Mouse (Mus musculus): ENCODE data around the gene Cdc37. TPM values are rescaled to one million over a fixed set of nuclear protein-coding genes. Genes with fewer than 3 reads are reported as not detected.

Gene Cdc37
- polyA plus RNA-seq, 1 experiment from 2014 or later: 259 TPM

DNA sequence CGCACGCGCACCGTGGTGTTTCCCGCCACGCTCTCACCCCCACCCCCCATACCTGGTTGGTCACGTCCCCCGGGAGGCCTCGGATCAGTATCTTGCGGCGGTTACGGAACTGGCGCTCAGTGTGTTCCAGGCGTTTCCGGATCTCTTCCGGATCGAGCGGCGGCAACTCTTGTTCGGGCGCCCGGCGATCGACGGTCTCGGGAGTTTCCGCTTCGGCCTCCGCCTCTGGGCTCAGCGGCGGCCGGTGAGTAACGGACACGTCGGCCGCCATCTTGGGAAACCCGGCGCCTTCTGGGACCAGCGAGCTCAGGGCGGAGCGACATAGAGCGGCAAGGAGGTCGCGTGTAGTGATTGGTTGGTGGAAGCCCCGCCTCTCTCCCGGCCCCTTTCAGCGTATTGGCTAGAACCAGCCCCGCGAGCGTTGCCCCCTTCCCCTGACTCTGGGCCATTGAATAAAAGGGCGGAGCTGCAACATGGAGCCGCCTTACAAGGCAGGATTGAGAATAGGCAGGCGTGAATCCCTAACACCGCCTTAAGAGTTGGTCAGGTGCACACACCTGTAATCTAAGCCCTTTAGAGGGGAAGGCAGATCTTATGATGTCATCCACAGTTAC is 58.0 kb downstream of the Cdc37 start, which contains the start of the genes Gm38431 and Raver1:
TSS of gene Gm38431 (minus strand) at position 291 of the 614 bp plus-strand sequence.
TSS of gene Raver1 (minus strand) at position 302 of the 614 bp plus-strand sequence.
- Histone ChIP-seq H3K36me3 (ENCODE audit: control insufficient read depth, insufficient read depth, low read length) (peaks cover 36% of the 10 kb centered on the region), H3K9ac (ENCODE audit: low read depth, low read length) (peak within 1 kb of the TSS; percentile 87), H3K9me3 (ENCODE audit: control insufficient read depth, low read length) (no peaks in the 10 kb centered on the region), H3K4me2 (ENCODE audit: low read depth, low read length) (peak within 1 kb of the TSS; percentile 79), H3K27ac (replicated peaks; ENCODE audit: low read depth, low read length) (peak within 1 kb of the TSS; percentile 88), H3K4me1 (ENCODE audit: control insufficient read depth, insufficient read depth, low read length) (peaks cover 6% of the 10 kb centered on the region), H3K27me3 (replicated peaks; ENCODE audit: control insufficient read depth, insufficient read depth, low read length) (no peaks in the 10 kb centered on the region), H3K4me3 (ENCODE audit: low read depth, low read length) (peak within 1 kb of the TSS; percentile 76)
- peak; percentile 100 for ATAC-seq (ENCODE audit: low read depth)
- DNase-seq (ENCODE audit: low spot score): peak; percentile 99
- WGBS: under 1% methylated on average over 51 of the region's 54 CpGs

DNA sequence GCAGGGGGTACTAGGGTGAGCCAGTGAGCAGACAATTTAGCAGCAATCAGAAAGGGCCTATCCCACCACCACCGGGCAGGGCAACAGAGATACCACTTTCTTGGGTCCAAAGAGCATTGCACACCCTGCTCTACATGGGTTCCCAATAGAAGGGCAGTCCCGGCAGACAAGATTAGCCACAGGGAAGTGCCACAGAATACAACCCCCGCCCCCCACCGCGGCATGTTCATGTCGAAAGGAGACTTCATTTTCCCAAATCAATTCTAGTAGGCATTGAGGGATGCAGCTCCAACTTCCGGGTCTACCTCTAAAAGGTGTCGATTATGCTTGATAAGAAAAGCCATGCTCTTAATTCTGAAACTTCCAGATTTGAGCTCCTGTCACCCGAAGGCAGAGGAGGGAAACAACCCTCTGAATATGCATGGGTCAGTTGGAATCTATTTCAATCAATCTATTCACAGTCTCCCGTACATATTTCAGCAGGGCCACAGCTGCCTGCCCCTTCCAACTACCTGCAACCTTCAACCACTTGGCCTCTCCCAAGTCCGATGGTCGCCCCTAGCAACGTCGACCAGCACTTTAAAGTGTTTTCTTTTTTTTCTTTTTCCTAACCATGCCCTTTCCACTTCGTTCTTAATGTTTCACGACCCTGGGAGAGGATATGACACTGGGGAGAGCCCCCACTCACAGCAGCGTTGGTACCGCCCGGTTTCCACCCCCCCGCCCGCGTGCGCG is 58.6 kb downstream of the Cdc37 start:
- DNase-seq (ENCODE audit: low spot score) (peak; percentile 6), ATAC-seq (ENCODE audit: low read depth) (peak; percentile 3)
- WGBS: 4% methylated on average over 24 of the region's 24 CpGs
- Histone ChIP-seq H3K36me3 (ENCODE audit: control insufficient read depth, insufficient read depth, low read length) (peaks cover 43% of the 10 kb centered on the region), H3K27ac (replicated peaks; ENCODE audit: low read depth, low read length) (peak overlapping the region; percentile 88), H3K4me1 (ENCODE audit: control insufficient read depth, insufficient read depth, low read length) (peaks cover 6% of the 10 kb centered on the region), H3K9ac (ENCODE audit: low read depth, low read length) (peak overlapping the region; percentile 87), H3K27me3 (replicated peaks; ENCODE audit: control insufficient read depth, insufficient read depth, low read length) (no peaks in the 10 kb centered on the region), H3K9me3 (ENCODE audit: control insufficient read depth, low read length) (no peaks in the 10 kb centered on the region), H3K4me3 (ENCODE audit: low read depth, low read length) (peak overlapping the region; percentile 76), H3K4me2 (ENCODE audit: low read depth, low read length) (peak overlapping the region; percentile 79)

DNA sequence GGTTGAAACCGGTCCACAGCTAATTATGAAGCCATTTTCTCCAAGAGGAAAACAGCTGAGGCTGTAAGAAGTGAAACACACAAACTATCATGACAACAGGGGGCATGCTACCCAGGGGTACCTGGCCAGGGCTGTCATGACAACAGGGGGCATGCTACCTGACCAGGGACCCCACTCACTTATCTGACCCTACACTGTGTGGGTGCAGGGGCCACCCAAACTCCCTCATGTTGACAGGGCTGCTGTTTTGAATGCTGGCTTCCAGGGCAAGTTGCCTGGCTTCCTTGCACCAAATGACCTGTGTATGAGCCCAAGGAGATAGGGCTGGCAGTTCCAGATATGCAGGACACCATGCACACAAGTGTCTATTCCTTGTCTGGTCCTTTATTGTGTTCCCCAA is 59.2 kb downstream of the Cdc37 start:
- H3K9ac ChIP-seq (ENCODE audit: low read depth, low read length): peak overlapping the region; percentile 87
- H3K4me3 ChIP-seq (ENCODE audit: low read depth, low read length): peak overlapping the region; percentile 76
- 93% methylated on average over 1 of the region's 1 CpGs for WGBS
- H3K9me3 ChIP-seq (ENCODE audit: control insufficient read depth, low read length): no peaks in the 10 kb centered on the region
- H3K27me3 ChIP-seq (replicated peaks; ENCODE audit: control insufficient read depth, insufficient read depth, low read length): no peaks in the 10 kb centered on the region
- peaks cover 6% of the 10 kb centered on the region for H3K4me1 ChIP-seq (ENCODE audit: control insufficient read depth, insufficient read depth, low read length)
- ATAC-seq (ENCODE audit: low read depth) (no peak), DNase-seq (ENCODE audit: low spot score) (no peak)
- H3K4me2 ChIP-seq (ENCODE audit: low read depth, low read length): peak overlapping the region; percentile 79
- peaks cover 49% of the 10 kb centered on the region for H3K36me3 ChIP-seq (ENCODE audit: control insufficient read depth, insufficient read depth, low read length)
- H3K27ac ChIP-seq (replicated peaks; ENCODE audit: low read depth, low read length): no peak overlapping the region

DNA sequence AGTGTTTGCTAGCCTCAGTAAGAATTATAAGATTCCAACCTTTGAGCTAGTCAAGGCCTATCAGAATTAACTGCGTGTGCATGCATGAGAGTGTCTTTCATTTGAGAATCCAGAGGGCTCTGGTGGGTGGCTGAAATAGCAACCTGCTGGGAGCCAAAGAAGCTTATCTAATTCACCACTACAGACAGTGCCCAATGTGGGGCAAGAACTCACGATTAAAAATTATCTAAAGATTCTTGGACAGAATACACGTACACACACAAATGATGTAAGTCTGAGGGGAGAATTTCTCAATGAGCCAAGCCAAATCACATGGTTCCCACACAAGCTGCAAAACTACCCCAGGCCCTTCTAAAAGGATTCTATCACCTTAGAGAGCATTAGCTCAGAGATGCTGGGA is 66.5 kb downstream of the Cdc37 start:
- WGBS: 95% methylated on average over 3 of the region's 3 CpGs
- no peaks in the 10 kb centered on the region for H3K4me1 ChIP-seq (ENCODE audit: control insufficient read depth, insufficient read depth, low read length)
- H3K4me2 ChIP-seq (ENCODE audit: low read depth, low read length): no peak overlapping the region
- no peaks in the 10 kb centered on the region for H3K27me3 ChIP-seq (replicated peaks; ENCODE audit: control insufficient read depth, insufficient read depth, low read length)
- H3K9me3 ChIP-seq (ENCODE audit: control insufficient read depth, low read length): no peaks in the 10 kb centered on the region
- ATAC-seq (ENCODE audit: low read depth) (no peak), DNase-seq (ENCODE audit: low spot score) (no peak)
- peaks cover 95% of the 10 kb centered on the region for H3K36me3 ChIP-seq (ENCODE audit: control insufficient read depth, insufficient read depth, low read length)
- no peak overlapping the region for H3K9ac ChIP-seq (ENCODE audit: low read depth, low read length)
- no peak overlapping the region for H3K4me3 ChIP-seq (ENCODE audit: low read depth, low read length)
- H3K27ac ChIP-seq (replicated peaks; ENCODE audit: low read depth, low read length): no peak overlapping the region

Other genes starting within 250 kb of the Cdc37 start
- gene Dnmt1, start 190.1 kb downstream of the Cdc37 start, polyA plus RNA-seq (2014; fragmentation: Nextera tagmentation; extraction: Ambion mirVana): 46.8 and 56.5 TPM in 2 replicates
- gene S1pr2, start 173.2 kb downstream of the Cdc37 start, polyA plus RNA-seq (2014; fragmentation: Nextera tagmentation; extraction: Ambion mirVana): 54.5 and 59.6 TPM in 2 replicates
- gene Mrpl4, start 147.2 kb downstream of the Cdc37 start, polyA plus RNA-seq (2014; fragmentation: Nextera tagmentation; extraction: Ambion mirVana): 110 and 119 TPM in 2 replicates
- gene Icam1, start 134.0 kb downstream of the Cdc37 start, polyA plus RNA-seq (2014; fragmentation: Nextera tagmentation; extraction: Ambion mirVana): 18.6 and 20.0 TPM in 2 replicates
- 0.65 and 0.69 TPM in 2 replicates for gene Icam4, start 120.6 kb downstream of the Cdc37 start, polyA plus RNA-seq (2014; fragmentation: Nextera tagmentation; extraction: Ambion mirVana)
- 0.19 TPM in 1 of 2 replicates, not detected in the other for gene Icam5, start 117.9 kb downstream of the Cdc37 start, polyA plus RNA-seq (2014; fragmentation: Nextera tagmentation; extraction: Ambion mirVana)
- gene Zglp1, start 82.9 kb downstream of the Cdc37 start, polyA plus RNA-seq (2014; fragmentation: Nextera tagmentation; extraction: Ambion mirVana): 0.87 and 1.2 TPM in 2 replicates
- 0.24 TPM in 1 of 2 replicates, not detected in the other for gene Gm49373, start 76.9 kb downstream of the Cdc37 start, polyA plus RNA-seq (2014; fragmentation: Nextera tagmentation; extraction: Ambion mirVana)
- 60.8 and 62.7 TPM in 2 replicates for gene Fdx1l, start 76.4 kb downstream of the Cdc37 start, polyA plus RNA-seq (2014; fragmentation: Nextera tagmentation; extraction: Ambion mirVana)
- gene Gm38431, start 58.0 kb downstream of the Cdc37 start, polyA plus RNA-seq (2014; fragmentation: Nextera tagmentation; extraction: Ambion mirVana): 1.2 and 1.4 TPM in 2 replicates
- gene Raver1, start 58.0 kb downstream of the Cdc37 start, polyA plus RNA-seq (2014; fragmentation: Nextera tagmentation; extraction: Ambion mirVana): 64.2 and 71.4 TPM in 2 replicates
- gene Tyk2, start 18.7 kb downstream of the Cdc37 start, polyA plus RNA-seq (2014; fragmentation: Nextera tagmentation; extraction: Ambion mirVana): 9.8 and 11.6 TPM in 2 replicates
- 6.2 and 6.9 TPM in 2 replicates for gene Pde4a, start 15.7 kb upstream of the Cdc37 start, polyA plus RNA-seq (2014; fragmentation: Nextera tagmentation; extraction: Ambion mirVana)
- 43.0 and 49.6 TPM in 2 replicates for gene Keap1, start 89.4 kb upstream of the Cdc37 start, polyA plus RNA-seq (2014; fragmentation: Nextera tagmentation; extraction: Ambion mirVana)
- gene S1pr5, start 98.5 kb upstream of the Cdc37 start, polyA plus RNA-seq (2014; fragmentation: Nextera tagmentation; extraction: Ambion mirVana): 0.96 and 1.3 TPM in 2 replicates
- 26.3 and 35.5 TPM in 2 replicates for gene Atg4d, start 115.3 kb upstream of the Cdc37 start, polyA plus RNA-seq (2014; fragmentation: Nextera tagmentation; extraction: Ambion mirVana)
- gene Kri1, start 138.0 kb upstream of the Cdc37 start, polyA plus RNA-seq (2014; fragmentation: Nextera tagmentation; extraction: Ambion mirVana): 11.0 and 14.4 TPM in 2 replicates
- gene Cdkn2d, start 141.4 kb upstream of the Cdc37 start, polyA plus RNA-seq (2014; fragmentation: Nextera tagmentation; extraction: Ambion mirVana): 57.2 and 57.7 TPM in 2 replicates
- 20.8 and 22.7 TPM in 2 replicates for gene Ap1m2, start 162.4 kb upstream of the Cdc37 start, polyA plus RNA-seq (2014; fragmentation: Nextera tagmentation; extraction: Ambion mirVana)
- 111 and 132 TPM in 2 replicates for gene Slc44a2, start 170.7 kb upstream of the Cdc37 start, polyA plus RNA-seq (2014; fragmentation: Nextera tagmentation; extraction: Ambion mirVana)
- gene Ilf3, start 217.9 kb upstream of the Cdc37 start, polyA plus RNA-seq (2014; fragmentation: Nextera tagmentation; extraction: Ambion mirVana): 139 and 177 TPM in 2 replicates